In genomic region chr19:16543688-16544087, GRCm38 (mm10) we compare ENCODE assay signal across 23 mouse cellular contexts.
"Had no signal": no experiment of that assay in that cellular context is flagged by ENCODE, and none has a peak within 500 bp of the region (broad histone marks: within the 10 kb centered on the region; RNA-seq: fewer than 3 reads in every experiment).

No protein-coding gene starts in this region.

- H3K27ac ChIP-seq: heart, embryonic 13.5 days; hindbrain, embryonic 13.5 days; hindbrain, embryonic 15.5 days; hindbrain, postnatal 0 days; kidney, embryonic 15.5 days; kidney, postnatal 0 days; limb, embryonic 13.5 days; limb, embryonic 15.5 days; liver, embryonic 12.5 days; liver, embryonic 14.5 days had no signal

- H3K4me1 ChIP-seq: heart, embryonic 13.5 days; hindbrain, embryonic 13.5 days; hindbrain, embryonic 15.5 days; kidney, embryonic 15.5 days; limb, embryonic 13.5 days; limb, embryonic 15.5 days; liver, embryonic 12.5 days had no signal

- H3K27me3 ChIP-seq: heart, embryonic 13.5 days; hindbrain, embryonic 13.5 days; hindbrain, embryonic 15.5 days; kidney, embryonic 15.5 days; limb, embryonic 13.5 days; limb, embryonic 15.5 days; liver, embryonic 12.5 days had no signal

- H3K4me3 ChIP-seq: heart, embryonic 13.5 days; hindbrain, embryonic 13.5 days; hindbrain, embryonic 15.5 days; kidney, embryonic 15.5 days; limb, embryonic 13.5 days; limb, embryonic 15.5 days; liver, embryonic 12.5 days had no signal

- H3K36me3 ChIP-seq: heart, embryonic 13.5 days; hindbrain, embryonic 13.5 days; hindbrain, embryonic 15.5 days; kidney, embryonic 15.5 days; limb, embryonic 13.5 days; limb, embryonic 15.5 days; liver, embryonic 12.5 days had no signal

- H3K9ac ChIP-seq: forebrain, postnatal 0 days; heart, embryonic 13.5 days; hindbrain, embryonic 13.5 days; hindbrain, embryonic 15.5 days; kidney, embryonic 15.5 days; limb, embryonic 13.5 days; limb, embryonic 15.5 days; liver, embryonic 12.5 days; liver, embryonic 14.5 days had no signal

- ATAC-seq: forebrain, postnatal 0 days; hindbrain, postnatal 0 days; intestine, embryonic 16.5 days; liver, embryonic 12.5 days had no signal

- H3K4me2 ChIP-seq: heart, embryonic 13.5 days; hindbrain, embryonic 13.5 days; hindbrain, embryonic 15.5 days; kidney, embryonic 15.5 days; limb, embryonic 13.5 days; limb, embryonic 15.5 days; liver, embryonic 12.5 days had no signal

- H3K9me3 ChIP-seq: heart, embryonic 13.5 days; hindbrain, embryonic 13.5 days; hindbrain, embryonic 15.5 days; kidney, embryonic 15.5 days; limb, embryonic 13.5 days; limb, embryonic 15.5 days; liver, embryonic 12.5 days had no signal

- DNase-seq: forebrain, postnatal 0 days; gastrocnemius, postnatal 14 days; heart, postnatal 14 days; heart, postnatal 36 days; kidney, adult 11 months; kidney, adult 2 months; kidney, adult 9 months; kidney, postnatal 14 days; kidney, postnatal 36 days; layer of hippocampus, adult 9-11 months; layer of hippocampus, postnatal 36 days; left cerebral cortex, postnatal 4 days had no signal
